Mouse (Mus musculus) neural tube, embryonic 14.5 days (tissue): ENCODE results near the gene Frmd5. TPM values are rescaled to one million over a fixed set of nuclear protein-coding genes. Genes with fewer than 3 reads are reported as not detected.
A peak's percentile ranks its signal among the peaks of the same experiment; 100 is the strongest.
"Not testable (repeated sequence)": the region's sequence is repeated elsewhere in the genome, so short reads cannot be mapped to it uniquely, and the experiment has no call there.

Experiments
- ATAC-seq: fragments of 200-750 bp; cut with Nextera tagmentation; 2 replicates; pipeline ENCODE4 v1.8.0; 2017; ENCODE audit warnings: low read depth, mild to moderate bottlenecking, moderate TSS enrichment, moderate library complexity
- H3K27ac ChIP-seq: fragments of 300-500 bp; sonication (generic); 2 replicates; pipeline ENCODE4 v1.5.1; 2014; ENCODE audit warnings: low read depth, mild to moderate bottlenecking, control low read depth, low read length, moderate library complexity, mixed read lengths
- H3K27me3 ChIP-seq: fragments of 300-500 bp; sonication (generic); 2 replicates; pipeline ENCODE4 v1.6.1; 2014; ENCODE audit warnings: low read length; ENCODE audit not compliant: control insufficient read depth, insufficient read depth
- H3K36me3 ChIP-seq: fragments of 300-500 bp; sonication (generic); 2 replicates; pipeline ENCODE4 v1.6.1; 2014; ENCODE audit warnings: low read length, mixed read lengths; ENCODE audit not compliant: control insufficient read depth, insufficient read depth
- H3K4me1 ChIP-seq: fragments of 300-500 bp; sonication (generic); 2 replicates; pipeline ENCODE4 v1.6.1; 2014; ENCODE audit warnings: low read length; ENCODE audit not compliant: control insufficient read depth, insufficient read depth
- H3K4me2 ChIP-seq: fragments of 300-500 bp; sonication (generic); 2 replicates; pipeline ENCODE4 v1.6.1; 2014; ENCODE audit warnings: mild to moderate bottlenecking, low read depth, low read length, control low read depth
- H3K4me3 ChIP-seq: fragments of 300-500 bp; sonication (generic); 2 replicates; pipeline ENCODE4 v1.5.1; 2014; ENCODE audit warnings: low read depth, low read length, control low read depth, mixed read lengths
- H3K9ac ChIP-seq: fragments of 300-500 bp; sonication (generic); replicated peaks from 2 replicates; pipeline ENCODE4 v1.6.1; 2014; ENCODE audit warnings: low read depth, mild to moderate bottlenecking, control low read depth, low read length, mixed read lengths
- H3K9me3 ChIP-seq: fragments of 300-500 bp; sonication (generic); 2 replicates; pipeline ENCODE4 v1.6.1; 2016; ENCODE audit warnings: low read length; ENCODE audit not compliant: control insufficient read depth
- WGBS: fragments of 180-500 bp; shearing (Covaris S2); extraction: QIAGEN DNeasy Blood & Tissue Kit; methylation state at CpG from one replicate; pipeline ENCODE4 v1.1.7; 2014; 5-methylcytosine and 5-hydroxymethylcytosine counted together
- polyA plus RNA-seq: library from polyadenylated mRNA; unstranded; fragments of >200 nt; fragmentation: Nextera tagmentation; extraction: Ambion mirVana; gene quantifications from 2 replicates; pipeline ENCODE4 v1.2.1, GENCODE M21; 2014

The Frmd5 gene
- polyA plus RNA-seq, 1 experiment from 2014 or later, result 31.2 TPM

- Histone ChIP-seq H3K4me2 (no peak overlapping the region), H3K36me3 (no peaks in the 10 kb centered on the region), H3K9me3 (no peaks in the 10 kb centered on the region), H3K9ac (no peak overlapping the region), H3K27me3 (no peaks in the 10 kb centered on the region), H3K27ac (no peak overlapping the region), H3K4me3 (no peak overlapping the region), H3K4me1 (no peaks in the 10 kb centered on the region)
- WGBS, result 49% methylated on average over 2 of the region's 2 CpGs
- ATAC-seq, result no peak
Measured at GRCm38 (mm10) chr2:121826189-121826588, 19.3 kb upstream of the Frmd5 start.

- no peak for ATAC-seq
- H3K4me1 ChIP-seq, result no peaks in the 10 kb centered on the region
- H3K36me3 ChIP-seq, result no peaks in the 10 kb centered on the region
- no peaks in the 10 kb centered on the region for H3K9me3 ChIP-seq
- H3K27ac ChIP-seq, result no peak overlapping the region
- H3K4me2 ChIP-seq, result no peak overlapping the region
- no peaks in the 10 kb centered on the region for H3K27me3 ChIP-seq
- no peak overlapping the region for H3K4me3 ChIP-seq
- WGBS, result 60% methylated on average over 5 of the region's 5 CpGs
- H3K9ac ChIP-seq, result no peak overlapping the region
Measured at GRCm38 (mm10) chr2:121824653-121825052, 17.8 kb upstream of the Frmd5 start.

- Histone ChIP-seq H3K9me3 (no peaks in the 10 kb centered on the region), H3K4me1 (no peaks in the 10 kb centered on the region), H3K4me2 (no peak overlapping the region), H3K4me3 (no peak overlapping the region), H3K9ac (no peak overlapping the region), H3K27ac (no peak overlapping the region), H3K27me3 (no peaks in the 10 kb centered on the region), H3K36me3 (no peaks in the 10 kb centered on the region)
- no peak for ATAC-seq
- WGBS, result 91% methylated on average over 7 of the region's 7 CpGs
Measured at GRCm38 (mm10) chr2:121821787-121822186, 14.9 kb upstream of the Frmd5 start.

GRCm38 (mm10) chr2:121810876-121811275 is 4.0 kb upstream of the Frmd5 start:
- not testable (repeated sequence) for H3K9me3 ChIP-seq, H3K4me3 ChIP-seq, H3K4me1 ChIP-seq, H3K9ac ChIP-seq, H3K27me3 ChIP-seq, H3K36me3 ChIP-seq, H3K4me2 ChIP-seq, H3K27ac ChIP-seq, ATAC-seq
- WGBS, result 95% methylated on average over 6 of the region's 6 CpGs

- Histone ChIP-seq H3K4me2 (no peak overlapping the region), H3K4me1 (0 out of 2 replicates have a peak, but pooled peaks cover 2% of the 10 kb centered on the region), H3K4me3 (no peak overlapping the region), H3K36me3 (no peaks in the 10 kb centered on the region), H3K9me3 (no peaks in the 10 kb centered on the region), H3K9ac (no peak overlapping the region), H3K27me3 (no peaks in the 10 kb centered on the region), H3K27ac (no peak overlapping the region)
- no peak for ATAC-seq
- 80% methylated on average over 3 of the region's 3 CpGs for WGBS
Measured at GRCm38 (mm10) chr2:121809126-121809525, 2.2 kb upstream of the Frmd5 start.

GRCm38 (mm10) chr2:121806171-121806943 is 530 bp downstream of the Frmd5 start:
- H3K27ac ChIP-seq, result peak overlapping the region; percentile 97
- ATAC-seq, result peak; percentile 86
- peak overlapping the region; percentile 96 for H3K9ac ChIP-seq
- no peaks in the 10 kb centered on the region for H3K27me3 ChIP-seq
- no peaks in the 10 kb centered on the region for H3K36me3 ChIP-seq
- H3K4me1 ChIP-seq, result 0 out of 2 replicates have a peak, but pooled peaks cover 5% of the 10 kb centered on the region
- peak overlapping the region; percentile 96 for H3K4me2 ChIP-seq
- no peaks in the 10 kb centered on the region for H3K9me3 ChIP-seq
- under 1% methylated on average over 75 of the region's 90 CpGs for WGBS
- H3K4me3 ChIP-seq, result peak overlapping the region; percentile 87

- no peak overlapping the region for H3K9ac ChIP-seq
- no peaks in the 10 kb centered on the region for H3K27me3 ChIP-seq
- 0 out of 2 replicates have a peak, but pooled peaks cover 3% of the 10 kb centered on the region for H3K4me1 ChIP-seq
- no peak overlapping the region for H3K27ac ChIP-seq
- H3K4me3 ChIP-seq, result no peak overlapping the region
- 81% methylated on average over 7 of the region's 7 CpGs for WGBS
- no peaks in the 10 kb centered on the region for H3K9me3 ChIP-seq
- no peak for ATAC-seq
- no peak overlapping the region for H3K4me2 ChIP-seq
- no peaks in the 10 kb centered on the region for H3K36me3 ChIP-seq
Measured at GRCm38 (mm10) chr2:121799051-121799450, 7.8 kb downstream of the Frmd5 start.

- Histone ChIP-seq H3K9ac (no peak overlapping the region), H3K27ac (no peak overlapping the region), H3K4me3 (no peak overlapping the region), H3K27me3 (no peaks in the 10 kb centered on the region), H3K4me1 (no peaks in the 10 kb centered on the region), H3K4me2 (no peak overlapping the region), H3K9me3 (no peaks in the 10 kb centered on the region), H3K36me3 (no peaks in the 10 kb centered on the region)
- WGBS, result 78% methylated on average over 6 of the region's 6 CpGs
- ATAC-seq, result no peak
Measured at GRCm38 (mm10) chr2:121795995-121796394, 10.9 kb downstream of the Frmd5 start.

GRCm38 (mm10) chr2:121789777-121790176 is 17.1 kb downstream of the Frmd5 start:
- H3K9ac ChIP-seq, result no peak overlapping the region
- no peak for ATAC-seq
- no peak overlapping the region for H3K27ac ChIP-seq
- no peaks in the 10 kb centered on the region for H3K27me3 ChIP-seq
- H3K4me1 ChIP-seq, result no peaks in the 10 kb centered on the region
- H3K4me2 ChIP-seq, result no peak overlapping the region
- no peaks in the 10 kb centered on the region for H3K9me3 ChIP-seq
- H3K4me3 ChIP-seq, result no peak overlapping the region
- H3K36me3 ChIP-seq, result no peaks in the 10 kb centered on the region
